In the genomic region with DNA sequence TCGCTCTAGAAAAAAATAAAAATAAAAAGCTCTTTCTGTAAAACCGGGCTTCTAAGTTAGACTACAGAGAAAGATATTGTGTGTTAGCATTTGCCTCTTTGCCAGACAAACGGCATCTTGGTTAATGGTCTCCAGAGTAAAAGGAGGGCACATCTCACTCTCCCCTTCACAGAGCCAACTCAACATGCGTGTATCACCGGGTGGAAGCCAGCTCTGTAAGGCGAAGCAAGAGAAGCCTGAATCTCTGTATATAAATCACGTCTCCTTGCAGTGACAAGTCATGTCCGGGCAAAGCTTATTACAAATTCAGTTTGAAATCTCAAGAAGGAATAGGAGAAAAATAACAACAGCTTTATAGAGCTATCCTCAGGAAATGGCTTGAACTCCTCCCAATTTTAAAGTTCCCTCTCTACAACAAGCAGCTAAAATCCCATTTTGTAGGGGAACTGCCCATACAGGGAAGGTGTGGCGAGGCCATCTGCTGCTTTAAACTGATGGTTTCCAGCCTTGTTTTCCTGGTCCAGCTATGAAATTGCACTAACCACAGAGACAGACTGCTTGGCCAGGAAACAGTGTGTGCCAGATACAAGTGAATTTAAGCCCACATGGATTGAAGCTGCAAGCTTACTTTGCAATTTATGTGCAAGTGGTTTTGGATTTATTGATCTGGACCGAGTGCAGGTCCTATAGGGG, we compare ENCODE assay signal across 13 mouse cellular contexts.
A peak's percentile ranks its signal among the peaks of the same experiment; 100 is the strongest.
DNase-seq lines count a peak whose midpoint lies in the region; ATAC-seq and TF ChIP-seq lines count a peak whose summit lies in the region.
"Had no signal": no experiment of that assay in that cellular context is flagged by ENCODE, and none has a peak within 500 bp of the region (broad histone marks: within the 10 kb centered on the region; RNA-seq: fewer than 3 reads in every experiment).

No protein-coding gene starts in this region.

- H3K4me1 ChIP-seq in forebrain, embryonic 15.5 days: peaks cover 11% of the 10 kb centered on the region; the same call in 1 of the 2 replicates
- H3K4me1 ChIP-seq in forebrain, embryonic 12.5 days: peaks cover 6% of the 10 kb centered on the region; the same call in 1 of the 2 replicates
- H3K4me1 ChIP-seq in neural tube, embryonic 11.5 days (ENCODE audit: control insufficient read depth, insufficient read depth, low read length): no peaks in the 10 kb centered on the region
- H3K4me1 ChIP-seq in forebrain, postnatal 0 days (ENCODE audit: insufficient read depth): peaks cover 5% of the 10 kb centered on the region; the same call in 1 of the 2 replicates
- H3K4me1 ChIP-seq in neural tube, embryonic 14.5 days (ENCODE audit: control insufficient read depth, insufficient read depth, low read length): peaks cover 4% of the 10 kb centered on the region; the same call in 1 of the 2 replicates
- H3K4me1 ChIP-seq: embryonic facial prominence, embryonic 12.5 days had no signal

- no peak overlapping the region for H3K4me3 ChIP-seq in forebrain, embryonic 15.5 days
- no peak overlapping the region for H3K4me3 ChIP-seq in forebrain, embryonic 12.5 days (replicated peaks)
- no peak overlapping the region for H3K4me3 ChIP-seq in neural tube, embryonic 11.5 days (ENCODE audit: low read depth, low read length)
- no peak overlapping the region for H3K4me3 ChIP-seq in forebrain, postnatal 0 days (ENCODE audit: low read depth, low read length)
- H3K4me3 ChIP-seq in neural tube, embryonic 14.5 days (ENCODE audit: low read depth, low read length): no peak overlapping the region
- H3K4me3 ChIP-seq: embryonic facial prominence, embryonic 12.5 days had no signal

- H3K36me3 ChIP-seq in forebrain, embryonic 15.5 days: no peaks in the 10 kb centered on the region
- no peaks in the 10 kb centered on the region for H3K36me3 ChIP-seq in forebrain, embryonic 12.5 days (replicated peaks)
- H3K36me3 ChIP-seq in neural tube, embryonic 11.5 days (ENCODE audit: control insufficient read depth, insufficient read depth, low read length): no peaks in the 10 kb centered on the region
- no peaks in the 10 kb centered on the region for H3K36me3 ChIP-seq in forebrain, postnatal 0 days (ENCODE audit: insufficient read depth)
- H3K36me3 ChIP-seq in neural tube, embryonic 14.5 days (ENCODE audit: control insufficient read depth, insufficient read depth, low read length): no peaks in the 10 kb centered on the region
- H3K36me3 ChIP-seq: embryonic facial prominence, embryonic 12.5 days had no signal

- H3K4me2 ChIP-seq in forebrain, embryonic 15.5 days (replicated peaks): no peak overlapping the region
- H3K4me2 ChIP-seq in forebrain, embryonic 12.5 days: no peak overlapping the region
- no peak overlapping the region for H3K4me2 ChIP-seq in neural tube, embryonic 11.5 days (ENCODE audit: low read depth)
- no peak overlapping the region for H3K4me2 ChIP-seq in forebrain, postnatal 0 days (ENCODE audit: low read depth)
- H3K4me2 ChIP-seq in neural tube, embryonic 14.5 days (ENCODE audit: low read depth, low read length): no peak overlapping the region
- H3K4me2 ChIP-seq: embryonic facial prominence, embryonic 12.5 days; liver, embryonic 11.5 days had no signal

- TF ChIP-seq CTCF in forebrain, postnatal 0 days (IDR thresholded peaks at IDR 0.05; ENCODE audit: low read depth): no peak

- no peak overlapping the region for H3K9ac ChIP-seq in forebrain, embryonic 15.5 days (replicated peaks)
- H3K9ac ChIP-seq in forebrain, embryonic 12.5 days: no peak overlapping the region
- H3K9ac ChIP-seq in neural tube, embryonic 11.5 days (ENCODE audit: low read length): no peak overlapping the region
- no peak overlapping the region for H3K9ac ChIP-seq in forebrain, postnatal 0 days
- no peak overlapping the region for H3K9ac ChIP-seq in neural tube, embryonic 14.5 days (replicated peaks; ENCODE audit: low read depth, low read length)
- H3K9ac ChIP-seq: embryonic facial prominence, embryonic 12.5 days had no signal

- no peaks in the 10 kb centered on the region for H3K27me3 ChIP-seq in forebrain, embryonic 15.5 days
- H3K27me3 ChIP-seq in forebrain, embryonic 12.5 days: no peaks in the 10 kb centered on the region
- H3K27me3 ChIP-seq in neural tube, embryonic 11.5 days (ENCODE audit: control insufficient read depth, insufficient read depth, low read length): no peaks in the 10 kb centered on the region
- no peaks in the 10 kb centered on the region for H3K27me3 ChIP-seq in forebrain, postnatal 0 days (ENCODE audit: insufficient read depth, low read length)
- no peaks in the 10 kb centered on the region for H3K27me3 ChIP-seq in neural tube, embryonic 14.5 days (ENCODE audit: control insufficient read depth, insufficient read depth, low read length)
- H3K27me3 ChIP-seq: embryonic facial prominence, embryonic 12.5 days had no signal

- H3K27ac ChIP-seq in forebrain, embryonic 15.5 days (replicated peaks): peak overlapping the region; percentile 68
- no peak overlapping the region for H3K27ac ChIP-seq in forebrain, embryonic 12.5 days
- H3K27ac ChIP-seq in neural tube, embryonic 11.5 days (ENCODE audit: low read depth, low read length): 0 out of 2 replicates have a peak overlapping the region, but pooled peaks have one; percentile 10
- peak overlapping the region; percentile 24 for H3K27ac ChIP-seq in forebrain, postnatal 0 days (ENCODE audit: low read depth, low read length)
- peak overlapping the region; percentile 28 for H3K27ac ChIP-seq in neural tube, embryonic 14.5 days (ENCODE audit: low read depth, low read length)
- H3K27ac ChIP-seq: embryonic facial prominence, embryonic 12.5 days had no signal

- no peak for DNase-seq in neural tube, embryonic 11.5 days (ENCODE audit: low spot score)
- no peak for DNase-seq in neural tube, embryonic 10.5 days (ENCODE audit: extremely low spot score, low spot score)
- DNase-seq in forebrain, postnatal 0 days: no peak
- DNase-seq in adrenal gland, adult 18-20 months (ENCODE audit: low spot score in 2 of 2): no peak
- DNase-seq: spleen, adult 18-20 months; thymus, adult 18-20 months had no signal

- WGBS in forebrain, embryonic 15.5 days: 65% methylated on average over 10 of the region's 10 CpGs
- WGBS in forebrain, embryonic 12.5 days: 84% methylated on average over 10 of the region's 10 CpGs
- 75% methylated on average over 10 of the region's 10 CpGs for WGBS in neural tube, embryonic 11.5 days
- WGBS in forebrain, postnatal 0 days: 53% methylated on average over 10 of the region's 10 CpGs
- 53% methylated on average over 10 of the region's 10 CpGs for WGBS in neural tube, embryonic 14.5 days

- peak; percentile 18; the same call in 1 of the 2 replicates for ATAC-seq in forebrain, embryonic 15.5 days (replicated peaks)
- ATAC-seq in forebrain, embryonic 12.5 days (ENCODE audit: low FRiP score): no peak
- no peak for ATAC-seq in neural tube, embryonic 11.5 days (ENCODE audit: insufficient read depth, low FRiP score, low TSS enrichment)
- ATAC-seq in forebrain, postnatal 0 days: peak; percentile 54
- ATAC-seq in neural tube, embryonic 14.5 days (ENCODE audit: low read depth): no peak
- ATAC-seq in CD4-positive, CD25-positive, alpha-beta regulatory T cell, adult 4 months: no peak
- ATAC-seq: inflammation-experienced regulatory T-cells, adult 6 months had no signal

- no peaks in the 10 kb centered on the region for H3K9me3 ChIP-seq in forebrain, embryonic 15.5 days
- H3K9me3 ChIP-seq in forebrain, embryonic 12.5 days: no peaks in the 10 kb centered on the region
- H3K9me3 ChIP-seq in neural tube, embryonic 11.5 days (ENCODE audit: control insufficient read depth, low read length): no peaks in the 10 kb centered on the region
- no peaks in the 10 kb centered on the region for H3K9me3 ChIP-seq in forebrain, postnatal 0 days (ENCODE audit: low read length)
- H3K9me3 ChIP-seq in neural tube, embryonic 14.5 days (ENCODE audit: control insufficient read depth, low read length): no peaks in the 10 kb centered on the region
- H3K9me3 ChIP-seq: embryonic facial prominence, embryonic 12.5 days had no signal

Comparison
In these comparisons a context has a peak if more than half of its experiments do, and no peak if none do; other contexts are left out.
1. ATAC-seq: peak in forebrain, embryonic 15.5 days (single experiment) and forebrain, postnatal 0 days (single experiment); none in forebrain, embryonic 12.5 days (single experiment), neural tube, embryonic 11.5 days (single experiment), neural tube, embryonic 14.5 days (single experiment) and CD4-positive, CD25-positive, alpha-beta regulatory T cell, adult 4 months (single experiment).